ENCODE assay signal across 8 mouse cellular contexts in the genomic region with DNA sequence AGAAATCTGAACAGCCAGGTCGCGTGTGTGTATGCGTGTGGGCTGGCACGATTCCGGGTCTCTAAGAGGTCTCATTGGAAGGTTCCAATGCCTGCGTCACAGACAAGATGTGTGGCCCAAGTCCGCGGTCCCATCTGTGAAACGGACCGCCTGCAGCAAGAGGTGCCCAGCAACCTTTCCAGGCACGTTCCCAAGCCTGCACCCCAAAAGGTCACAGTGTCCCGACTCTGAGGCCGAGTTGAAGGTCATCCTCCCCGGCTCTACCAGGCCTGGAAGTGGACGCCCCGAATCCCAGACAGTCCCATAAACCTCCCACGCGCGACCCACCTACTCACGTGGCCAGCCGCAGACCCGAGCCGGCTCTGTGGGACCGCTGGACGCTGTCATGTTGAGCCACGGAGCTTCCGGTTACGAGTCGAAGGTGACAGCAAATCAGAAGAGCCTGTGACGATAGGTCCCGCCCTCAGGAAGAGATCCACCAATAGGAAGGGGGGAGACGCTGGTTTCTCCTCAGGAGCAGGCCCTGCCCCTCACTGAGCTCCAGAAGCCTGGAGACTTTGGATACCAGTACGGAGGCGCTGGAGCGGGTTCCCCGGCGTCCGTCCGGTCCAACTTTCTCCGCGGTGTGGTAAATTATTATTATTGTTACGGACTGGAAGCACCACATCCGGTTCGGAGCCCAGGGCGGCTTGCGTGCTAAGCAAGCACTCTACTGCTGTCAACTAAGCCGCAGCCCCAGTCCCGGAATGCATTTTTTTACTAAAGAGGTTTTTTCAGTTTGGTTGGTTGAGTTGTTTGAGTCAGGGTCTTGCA. TPM values are rescaled to one million over a fixed set of nuclear protein-coding genes. Genes with fewer than 3 reads are reported as not detected.
DNase-seq lines count a peak whose midpoint lies in the region; ATAC-seq lines count a peak whose summit lies in the region.

A gene (minus strand): TSS at position 417 of the 813 bp plus-strand sequence.

- peaks cover 2% of the 10 kb centered on the region; the same call in 1 of the 2 replicates for H3K36me3 ChIP-seq in hindbrain, embryonic 14.5 days (replicated peaks; ENCODE audit: control insufficient read depth, insufficient read depth)

- peak within 1 kb of the TSS; percentile 69 for H3K4me3 ChIP-seq in hindbrain, embryonic 14.5 days (replicated peaks; ENCODE audit: low read length)

- no peaks in the 10 kb centered on the region for H3K27me3 ChIP-seq in hindbrain, embryonic 14.5 days (ENCODE audit: control insufficient read depth, insufficient read depth, low read length)

- peak; percentile 97 for DNase-seq in R1 (ENCODE audit: low read depth, low spot score)
- DNase-seq in cerebellum, postnatal 25 days, result peak; percentile 94 to 95
- DNase-seq in frontal cortex, postnatal 25 days (ENCODE audit: low spot score in 2 of 2), result peak; percentile 88 to 91
- peak; percentile 93 for DNase-seq in hindbrain, embryonic 14.5 days (ENCODE audit: low spot score)
- DNase-seq in layer of hippocampus, postnatal 36 days, result peak; percentile 92
- DNase-seq in lung, postnatal 36 days, result peak; percentile 98
- DNase-seq in retina, postnatal 1 day, result peak; percentile 98
- DNase-seq in urinary bladder, adult 18-20 months (ENCODE audit: low spot score in 2 of 2), result peak; percentile 75 to 88

- peaks cover 11% of the 10 kb centered on the region for H3K4me1 ChIP-seq in hindbrain, embryonic 14.5 days (replicated peaks; ENCODE audit: control insufficient read depth, insufficient read depth, low read length)

- no peaks in the 10 kb centered on the region for H3K9me3 ChIP-seq in hindbrain, embryonic 14.5 days (ENCODE audit: control insufficient read depth, low read length)

- H3K9ac ChIP-seq in hindbrain, embryonic 14.5 days, result peak within 1 kb of the TSS; percentile 80

- peak; percentile 99 for ATAC-seq in hindbrain, embryonic 14.5 days (ENCODE audit: low FRiP score)

- peak within 1 kb of the TSS; percentile 73 for H3K4me2 ChIP-seq in hindbrain, embryonic 14.5 days (replicated peaks)

- peak within 1 kb of the TSS; percentile 67 for H3K27ac ChIP-seq in hindbrain, embryonic 14.5 days

- under 1% methylated on average over 48 of the region's 48 CpGs for WGBS in hindbrain, embryonic 14.5 days

RNA-seq across cellular contexts. Expression of the gene that starts here (rescaled TPM):
- polyA plus RNA-seq in hindbrain, embryonic 14.5 days (2014; fragmentation: Nextera tagmentation; extraction: Ambion mirVana), result 49.3 and 54.4 TPM in 2 replicates
- total RNA-seq in layer of hippocampus, postnatal 36 days (2021), result 10 to 100 TPM; 42.2 to 46.3 TPM

Comparison
In these comparisons a context has a peak if more than half of its experiments do, and no peak if none do; other contexts are left out.
1. Peak in every context shown above with its lines: DNase-seq, ATAC-seq, H3K4me3 ChIP-seq and H3K27ac ChIP-seq.